Mouse (Mus musculus): ENCODE results near the gene Khsrp.

DNA sequence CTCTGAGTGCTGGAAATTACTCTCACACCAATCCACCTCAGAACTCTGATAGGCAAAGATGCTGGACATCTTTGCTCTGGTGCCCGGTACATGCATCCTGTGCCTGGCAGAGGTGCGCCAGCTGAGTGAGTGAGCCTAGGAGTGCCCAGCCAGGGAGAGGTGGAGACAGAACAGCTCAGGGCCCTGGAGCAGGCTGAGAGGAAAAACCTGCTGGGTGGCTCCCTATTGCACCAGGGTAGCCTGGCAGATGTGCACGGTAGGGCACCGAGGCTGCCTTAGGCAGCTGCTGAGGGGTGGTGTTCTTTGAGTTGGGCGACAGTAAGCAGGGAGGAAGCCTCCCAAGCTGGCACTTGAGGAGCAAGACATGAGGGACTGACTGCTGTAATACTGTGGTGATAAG is 49.3 kb downstream of the Khsrp start, which contains the start of gene Acer1:
- TF ChIP-seq CTCF (IDR thresholded peaks at IDR 0.05; ENCODE audit: control insufficient read depth, insufficient read depth, low read length) (no peak), POLR2A (IDR thresholded peaks at IDR 0.05; ENCODE audit: borderline replicate concordance, control insufficient read depth, low read depth, low read length) (no peak)
